Mouse (Mus musculus): ENCODE measurements at regions not wholly inside any gene's neighbourhood (a gene's known extent, or its start where the extent isn't known, plus 50 kb on each side); places are given as distances from the start of the nearest gene placed in this dataset.
"Not testable (repeated sequence)": the region's sequence is repeated elsewhere in the genome, so short reads cannot be mapped to it uniquely, and the experiment has no call there.

- TF ChIP-seq CTCF (IDR thresholded peaks at IDR 0.05; ENCODE audit: low read depth): peak; percentile 65
- TF ChIP-seq EP300 (IDR thresholded peaks at IDR 0.05; ENCODE audit: low read depth): not testable (repeated sequence)
These were observed 276.9 kb upstream of the Tacstd2 start for GRCm38 (mm10) chr6:67812478-67812877.
